Mouse (Mus musculus) cerebellum, postnatal 10 days (tissue): ENCODE results near the gene Olfr1094.

ENCODE experiments used
- DNase-seq, 2 experiments: peaks; one replicate each; pipeline ENCODE4 v3.0.0; 2021; ENCODE audit warnings: mixed read lengths in 2 of 2

Olfr1094 gene

GRCm38 (mm10) chr2:86824363-86824762 is at the start of gene Olfr1094:
Olfr1094 (plus strand) TSS chr2:86824663.
- no peak for DNase-seq

DNA sequence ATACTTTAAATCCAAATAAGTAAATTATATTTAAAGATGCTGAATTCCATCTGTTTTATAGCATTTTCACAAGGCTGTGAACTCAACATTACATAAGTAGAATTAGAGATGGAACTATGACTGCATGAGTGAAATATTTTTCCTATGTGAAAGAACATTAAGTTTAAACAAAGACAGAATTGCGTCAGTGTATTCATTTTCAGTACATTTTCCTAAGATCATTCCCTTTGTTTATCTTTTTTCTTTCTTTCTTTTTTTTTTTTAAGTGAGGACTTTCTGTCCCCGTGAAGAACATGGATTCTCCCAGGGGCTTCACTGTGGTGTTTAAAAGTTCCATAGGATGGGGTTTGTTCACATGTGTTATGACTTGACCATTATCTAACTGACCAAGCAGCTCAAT is 42.3 kb upstream of the Olfr1094 start, which contains the start of gene Olfr1093:
Olfr1093 (plus strand) TSS at position 301 of the 400 bp plus-strand sequence.
- DNase-seq, result no peak

DNA sequence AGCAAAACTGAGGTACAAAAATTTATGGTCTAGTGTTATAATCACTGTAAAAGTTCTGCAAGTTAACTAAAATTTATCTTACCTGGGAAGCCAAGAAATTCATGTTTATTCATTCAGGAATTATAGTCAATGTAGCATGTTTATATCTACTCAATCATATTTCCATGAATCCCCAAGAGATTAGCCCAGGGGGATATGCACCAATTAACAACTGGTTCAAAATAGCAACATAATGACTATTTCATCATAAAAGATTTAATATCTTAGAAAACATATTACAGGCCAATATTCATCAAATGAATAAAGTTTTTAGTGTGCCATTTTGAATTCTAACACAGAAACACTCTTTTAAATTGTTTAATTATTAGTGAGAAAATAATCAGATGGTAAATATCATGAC is 14.5 kb upstream of the Olfr1094 start, which contains the start of gene Olfr141:
Olfr141 (minus strand) TSS at position 101 of the 400 bp plus-strand sequence.
- DNase-seq, result no peak

DNA sequence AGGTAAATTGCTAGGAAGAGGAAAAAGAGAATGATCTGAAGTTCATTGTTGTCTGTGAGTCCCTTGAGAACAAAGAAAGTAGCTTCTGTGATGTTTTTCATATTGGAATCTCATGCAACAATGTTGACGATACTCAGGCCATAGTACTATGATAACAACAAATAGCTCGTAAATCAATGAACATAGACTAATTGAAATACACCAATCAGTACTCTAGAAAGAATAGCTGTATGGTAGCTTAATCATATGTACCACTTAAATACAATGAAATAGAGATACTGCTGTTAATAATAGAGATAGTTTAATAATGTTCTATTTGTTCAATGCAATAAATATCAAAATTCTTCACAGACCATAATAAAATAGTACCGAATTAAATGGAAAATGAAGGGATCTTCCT is 27.1 kb downstream of the Olfr1094 start, which contains the start of gene Olfr1095:
Olfr1095 (minus strand) TSS at position 101 of the 400 bp plus-strand sequence.
- no peak for DNase-seq

GRCm38 (mm10) chr2:86874702-86875101 is 50.2 kb downstream of the Olfr1094 start, which contains the start of gene Gm13723:
Gm13723 (minus strand) TSS chr2:86874802.
- peak in 1 of 2 experiments; percentile 3 for DNase-seq
